Mouse (Mus musculus) limb, embryonic 13.5 days (tissue): ENCODE measurements at regions not wholly inside any gene's neighbourhood (a gene's known extent, or its start where the extent isn't known, plus 50 kb on each side); places are given as distances from the start of the nearest gene placed in this dataset.

ENCODE experiments used
- ATAC-seq: fragments of 200-750 bp; cut with Nextera tagmentation; 2 replicates; pipeline ENCODE4 v1.8.0; 2017; ENCODE audit warnings: low read depth, moderate number of reproducible peaks, moderate TSS enrichment; ENCODE audit not compliant: low FRiP score
- H3K27ac ChIP-seq: fragments of 300-500 bp; sonication (generic); 2 replicates; pipeline ENCODE4 v1.5.1; 2015; ENCODE audit warnings: inconsistent platforms, mild to moderate bottlenecking, moderate library complexity
- H3K27me3 ChIP-seq: fragments of 300-500 bp; sonication (generic); 2 replicates; pipeline ENCODE4 v1.6.1; 2015; ENCODE audit warnings: mild to moderate bottlenecking, inconsistent platforms
- H3K36me3 ChIP-seq: fragments of 300-500 bp; sonication (generic); 2 replicates; pipeline ENCODE4 v1.6.1; 2015; ENCODE audit warnings: inconsistent platforms, mild to moderate bottlenecking, moderate library complexity
- H3K4me1 ChIP-seq: fragments of 300-500 bp; sonication (generic); 2 replicates; pipeline ENCODE4 v1.6.1; 2015; ENCODE audit warnings: inconsistent platforms
- H3K4me2 ChIP-seq: fragments of 300-500 bp; sonication (generic); replicated peaks from 2 replicates; pipeline ENCODE4 v1.6.1; 2015; ENCODE audit warnings: inconsistent platforms, mild to moderate bottlenecking, moderate library complexity
- H3K4me3 ChIP-seq: fragments of 300-500 bp; sonication (generic); 2 replicates; pipeline ENCODE4 v1.5.1; 2015; ENCODE audit warnings: moderate library complexity, mild to moderate bottlenecking, inconsistent platforms
- H3K9ac ChIP-seq: fragments of 300-500 bp; sonication (generic); 2 replicates; pipeline ENCODE4 v1.6.1; 2015; ENCODE audit warnings: mild to moderate bottlenecking, inconsistent platforms
- H3K9me3 ChIP-seq: fragments of 300-500 bp; sonication (generic); 2 replicates; pipeline ENCODE4 v1.6.1; 2016; ENCODE audit warnings: inconsistent platforms
- WGBS: fragments of 180-500 bp; shearing (Covaris S2); methylation state at CpG from one replicate; pipeline ENCODE4 v1.1.7; 2015; 5-methylcytosine and 5-hydroxymethylcytosine counted together

DNA sequence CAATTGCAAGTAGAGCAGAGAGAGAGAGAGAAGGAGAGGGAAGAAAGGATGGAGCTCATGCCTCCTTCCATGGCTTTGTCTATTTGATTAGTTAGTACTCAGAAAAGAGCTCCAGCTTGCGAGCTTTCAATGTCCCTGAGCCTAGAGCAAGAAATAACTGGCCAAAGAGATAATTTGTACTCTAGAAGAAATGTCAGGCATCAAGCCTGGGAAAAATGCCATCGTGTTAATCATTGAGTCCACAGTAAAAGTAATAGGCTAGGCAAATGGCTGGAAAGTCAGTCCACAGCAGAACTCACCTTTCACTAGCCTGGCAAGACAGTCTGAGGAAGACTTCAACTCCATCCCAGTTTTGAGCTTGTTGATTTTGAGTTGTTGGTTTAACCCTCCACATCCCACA is 129.1 kb upstream of the Htr2a start:
- WGBS: 85% methylated on average over 2 of the region's 2 CpGs
- H3K9me3 ChIP-seq: no peaks in the 10 kb centered on the region
- no peak for ATAC-seq
- H3K36me3 ChIP-seq: no peaks in the 10 kb centered on the region
- no peak overlapping the region for H3K4me3 ChIP-seq
- H3K4me2 ChIP-seq: no peak overlapping the region
- no peaks in the 10 kb centered on the region for H3K4me1 ChIP-seq
- H3K9ac ChIP-seq: no peak overlapping the region
- H3K27ac ChIP-seq: no peak overlapping the region
- no peaks in the 10 kb centered on the region for H3K27me3 ChIP-seq

DNA sequence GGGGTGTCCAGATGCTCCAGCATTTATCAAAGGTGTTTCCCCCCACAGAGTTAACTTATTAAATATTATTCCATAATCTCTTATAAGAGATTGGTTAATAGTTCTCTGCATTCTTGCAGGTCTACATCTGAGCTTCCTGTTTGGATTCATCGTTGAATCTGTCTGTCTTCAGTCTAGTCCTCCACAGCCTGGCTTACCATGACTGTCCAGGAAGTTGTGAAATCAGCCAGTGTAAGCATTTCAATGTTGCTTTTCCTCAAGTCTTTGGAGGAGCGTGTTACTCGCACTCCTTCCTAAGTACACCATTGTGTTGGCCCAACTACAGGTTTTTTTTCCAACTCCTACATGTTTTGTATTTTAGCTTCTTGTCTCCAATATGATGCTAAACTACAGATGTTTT is 124.2 kb upstream of the Htr2a start:
- 82% methylated on average over 3 of the region's 3 CpGs for WGBS

DNA sequence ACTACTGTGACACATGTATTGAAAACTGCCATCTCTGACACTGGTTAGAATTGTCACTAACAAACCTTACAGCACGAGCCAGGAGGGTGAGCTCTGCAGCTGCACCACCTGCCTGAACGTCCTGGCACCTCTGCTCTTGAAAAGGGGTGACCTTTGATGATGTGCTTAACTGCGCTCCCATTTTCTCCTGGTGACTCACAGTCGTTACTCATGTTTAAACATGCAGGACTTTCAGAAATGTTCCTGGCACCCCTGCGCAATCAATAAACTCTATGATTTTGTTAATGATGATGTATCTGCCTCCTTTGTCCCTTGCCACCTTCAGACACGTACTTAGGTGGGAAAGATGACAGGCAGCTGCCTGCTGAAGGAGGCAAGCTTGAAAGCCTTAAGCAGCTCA is 121.1 kb upstream of the Htr2a start:
- Histone ChIP-seq H3K27me3 (no peaks in the 10 kb centered on the region), H3K4me3 (no peak overlapping the region), H3K4me1 (no peaks in the 10 kb centered on the region; the same call in 1 of the 2 replicates), H3K27ac (no peak overlapping the region), H3K36me3 (no peaks in the 10 kb centered on the region), H3K9ac (no peak overlapping the region), H3K4me2 (no peak overlapping the region), H3K9me3 (no peaks in the 10 kb centered on the region)
- no peak for ATAC-seq
- 52% methylated on average over 6 of the region's 6 CpGs for WGBS

More for the DNA sequence above, 124.2 kb upstream of the Htr2a start:
- Histone ChIP-seq H3K27me3 (no peaks in the 10 kb centered on the region), H3K36me3 (no peaks in the 10 kb centered on the region), H3K9ac (no peak overlapping the region), H3K9me3 (no peaks in the 10 kb centered on the region), H3K4me1 (no peaks in the 10 kb centered on the region; the same call in 1 of the 2 replicates), H3K27ac (no peak overlapping the region), H3K4me3 (no peak overlapping the region), H3K4me2 (no peak overlapping the region)
- no peak for ATAC-seq

DNA sequence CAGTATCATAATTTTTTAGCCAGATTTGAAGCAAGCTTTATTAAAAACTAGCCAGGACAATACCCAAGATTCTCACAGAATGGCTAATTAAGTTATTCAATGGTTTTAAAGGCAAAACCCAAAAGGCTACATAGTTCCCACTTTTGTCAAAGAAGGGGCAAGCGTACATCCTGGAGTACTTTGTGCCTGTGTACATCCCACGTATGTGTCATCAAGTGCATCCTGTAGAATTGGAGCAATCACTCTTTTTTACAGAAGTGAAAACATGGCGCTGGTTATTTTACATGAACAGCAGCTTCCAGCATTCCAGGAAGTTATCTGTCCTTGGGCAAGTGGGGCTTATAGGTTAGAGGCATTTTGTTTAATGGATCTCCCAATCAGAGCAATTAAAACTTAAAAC is 119.0 kb upstream of the Htr2a start:
- Histone ChIP-seq H3K9ac (no peak overlapping the region), H3K4me1 (no peaks in the 10 kb centered on the region; the same call in 1 of the 2 replicates), H3K27ac (no peak overlapping the region), H3K4me2 (no peak overlapping the region), H3K36me3 (no peaks in the 10 kb centered on the region), H3K27me3 (no peaks in the 10 kb centered on the region), H3K9me3 (no peaks in the 10 kb centered on the region), H3K4me3 (no peak overlapping the region)
- no peak for ATAC-seq
- 82% methylated on average over 3 of the region's 3 CpGs for WGBS

DNA sequence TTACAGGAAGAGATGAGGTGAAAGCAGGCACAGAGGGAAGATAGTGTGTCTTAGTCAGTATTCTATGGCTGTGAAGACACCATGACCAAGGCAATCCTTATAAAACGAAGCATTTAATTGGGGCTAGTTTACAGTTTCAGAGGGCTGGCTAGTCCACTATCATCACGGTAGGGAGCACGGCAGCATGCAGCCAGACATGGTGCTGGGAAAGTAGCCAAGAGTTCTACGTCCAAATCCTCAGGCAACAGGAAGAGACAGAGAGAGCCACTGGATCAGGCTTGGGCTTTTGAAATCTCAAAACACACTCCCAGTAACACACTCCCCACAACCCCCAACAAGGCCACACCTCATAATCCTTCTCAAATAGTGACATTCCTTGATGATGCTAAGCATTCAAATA is 113.4 kb upstream of the Htr2a start:
- 61% methylated on average over 4 of the region's 4 CpGs for WGBS
- Histone ChIP-seq H3K36me3 (no peaks in the 10 kb centered on the region), H3K9ac (no peak overlapping the region), H3K4me1 (no peaks in the 10 kb centered on the region), H3K4me2 (no peak overlapping the region), H3K27me3 (no peaks in the 10 kb centered on the region), H3K27ac (no peak overlapping the region), H3K4me3 (no peak overlapping the region), H3K9me3 (no peaks in the 10 kb centered on the region)
- no peak for ATAC-seq

DNA sequence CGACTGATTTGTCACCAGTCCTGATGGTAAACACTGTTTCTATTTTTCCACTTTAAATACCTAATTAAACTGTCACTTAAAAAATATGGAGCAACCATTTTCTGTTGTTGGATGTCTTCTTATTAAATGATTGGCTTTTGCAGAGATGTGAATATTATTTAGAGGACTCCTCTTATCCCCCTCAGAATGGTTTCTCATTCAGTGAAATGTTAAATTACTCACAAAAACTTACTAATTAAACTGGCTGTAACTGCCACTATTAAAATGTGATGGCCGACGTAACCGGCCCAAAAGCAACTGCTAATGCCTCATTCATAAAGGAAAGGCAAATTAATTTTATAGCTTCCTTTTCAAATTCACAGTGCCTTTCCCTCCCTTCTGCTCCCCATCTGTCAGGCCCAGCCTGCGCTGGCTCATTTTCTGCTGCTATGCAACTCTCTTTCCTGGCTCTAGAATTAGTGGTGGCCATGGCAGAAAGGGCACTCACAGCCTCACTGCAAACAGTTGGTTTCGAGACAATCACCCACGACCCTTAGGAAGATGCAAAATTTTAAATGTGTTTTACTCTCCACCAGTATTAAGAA is 111.2 kb upstream of the Htr2a start:
- Histone ChIP-seq H3K9me3 (no peaks in the 10 kb centered on the region), H3K27ac (no peak overlapping the region), H3K4me1 (no peaks in the 10 kb centered on the region), H3K4me3 (no peak overlapping the region), H3K4me2 (no peak overlapping the region), H3K36me3 (no peaks in the 10 kb centered on the region), H3K27me3 (no peaks in the 10 kb centered on the region), H3K9ac (no peak overlapping the region)
- 43% methylated on average over 7 of the region's 7 CpGs for WGBS
- no peak for ATAC-seq

DNA sequence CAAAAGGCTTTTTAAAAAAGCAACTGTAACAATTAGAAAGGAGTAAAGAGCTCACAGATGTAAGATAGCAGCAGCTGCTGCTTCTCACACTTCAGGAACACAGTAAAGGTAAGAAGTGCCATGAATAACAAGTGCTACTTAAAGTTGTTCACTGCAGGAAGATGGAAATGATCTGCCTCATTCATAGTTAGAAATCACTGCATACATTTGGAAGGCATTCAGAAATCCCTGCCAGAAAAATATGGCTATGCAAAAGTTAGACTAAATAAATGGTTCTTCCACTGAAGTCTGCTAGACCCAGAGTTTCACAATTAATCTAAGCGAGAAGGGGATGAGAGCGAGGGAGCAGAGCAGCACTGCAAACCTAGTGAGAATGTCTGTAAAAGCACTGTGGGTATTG is 102.5 kb upstream of the Htr2a start:
- 88% methylated on average over 2 of the region's 2 CpGs for WGBS
- Histone ChIP-seq H3K27ac (no peak overlapping the region), H3K9me3 (no peaks in the 10 kb centered on the region), H3K4me3 (no peak overlapping the region), H3K27me3 (no peaks in the 10 kb centered on the region), H3K4me2 (no peak overlapping the region), H3K9ac (no peak overlapping the region), H3K4me1 (0 out of 2 replicates have a peak, but pooled peaks cover 3% of the 10 kb centered on the region), H3K36me3 (no peaks in the 10 kb centered on the region)
- ATAC-seq: no peak

DNA sequence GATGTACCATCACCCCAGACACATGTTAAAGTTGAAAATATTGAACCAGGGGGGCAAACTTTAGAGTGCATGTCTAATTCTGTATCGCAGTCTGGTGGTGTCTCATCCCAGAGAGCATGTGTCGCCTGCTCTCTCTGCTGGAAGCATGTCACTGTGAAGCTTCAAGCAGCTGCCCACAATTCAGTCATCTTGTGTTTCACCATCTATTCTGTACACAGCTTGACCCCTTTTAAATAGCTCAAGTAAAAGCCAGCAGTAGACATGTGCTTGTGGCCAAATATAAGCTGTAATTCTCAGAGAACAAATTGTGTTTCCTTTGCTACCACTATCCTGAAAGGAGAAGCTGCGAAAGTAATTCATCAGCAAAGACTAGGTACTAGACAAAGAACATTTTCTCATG is 96.6 kb upstream of the Htr2a start:
- H3K4me2 ChIP-seq: no peak overlapping the region
- ATAC-seq: peak; percentile 64
- WGBS: 77% methylated on average over 3 of the region's 3 CpGs

DNA sequence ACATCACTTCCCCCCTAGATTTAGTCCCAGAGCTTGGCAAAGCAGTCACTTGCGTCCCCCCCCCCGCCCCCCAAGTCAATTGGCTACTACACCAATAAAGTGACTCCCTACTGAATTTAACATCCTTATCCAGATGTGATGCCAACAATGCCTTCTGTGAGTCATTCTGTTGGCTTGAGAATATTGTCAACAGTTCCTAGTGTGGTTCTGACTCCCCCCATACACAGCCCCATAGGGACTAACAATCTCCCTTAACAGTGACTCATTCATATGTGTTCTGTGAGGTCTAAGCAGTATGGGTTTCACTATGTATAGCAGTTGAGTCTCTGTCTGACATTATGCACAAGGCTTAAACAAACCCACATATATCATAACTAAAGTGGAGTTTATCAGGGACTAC is 89.5 kb upstream of the Htr2a start:
- no peaks in the 10 kb centered on the region for H3K9me3 ChIP-seq
- no peak overlapping the region for H3K27ac ChIP-seq
- H3K27me3 ChIP-seq: no peaks in the 10 kb centered on the region
- H3K36me3 ChIP-seq: no peaks in the 10 kb centered on the region
- WGBS: 80% methylated on average over 2 of the region's 2 CpGs
- no peak overlapping the region for H3K4me2 ChIP-seq
- H3K4me3 ChIP-seq: no peak overlapping the region
- H3K4me1 ChIP-seq: no peaks in the 10 kb centered on the region
- no peak overlapping the region for H3K9ac ChIP-seq
- no peak for ATAC-seq

More for the DNA sequence above, 96.6 kb upstream of the Htr2a start:
- Histone ChIP-seq H3K4me3 (no peak overlapping the region), H3K9me3 (no peaks in the 10 kb centered on the region), H3K36me3 (no peaks in the 10 kb centered on the region), H3K4me1 (0 out of 2 replicates have a peak, but pooled peaks cover 3% of the 10 kb centered on the region), H3K27ac (no peak overlapping the region), H3K27me3 (no peaks in the 10 kb centered on the region), H3K9ac (no peak overlapping the region)

DNA sequence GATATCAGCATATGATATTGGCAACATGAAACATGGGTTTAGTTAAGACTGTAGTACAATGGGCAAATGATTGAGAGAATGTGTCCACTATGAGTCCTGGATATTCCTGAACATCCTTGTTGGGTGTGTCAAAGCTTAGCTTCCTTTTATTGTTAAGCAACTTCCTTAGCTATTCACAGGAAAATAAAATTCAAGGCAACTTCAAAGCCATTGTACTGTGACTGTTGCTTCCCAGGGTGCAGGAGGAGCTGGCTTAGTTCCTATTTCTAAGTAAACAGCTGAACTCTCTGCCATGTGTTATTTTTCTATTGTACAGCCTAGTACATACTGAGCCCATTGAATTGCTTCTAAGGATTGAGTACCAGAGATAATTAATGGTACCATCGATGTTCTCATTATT is 87.0 kb upstream of the Htr2a start:
- Histone ChIP-seq H3K4me3 (no peak overlapping the region), H3K27me3 (no peaks in the 10 kb centered on the region), H3K9me3 (no peaks in the 10 kb centered on the region), H3K36me3 (no peaks in the 10 kb centered on the region), H3K27ac (no peak overlapping the region), H3K9ac (no peak overlapping the region), H3K4me2 (no peak overlapping the region), H3K4me1 (no peaks in the 10 kb centered on the region)
- ATAC-seq: no peak
- WGBS: 93% methylated on average over 1 of the region's 1 CpGs

DNA sequence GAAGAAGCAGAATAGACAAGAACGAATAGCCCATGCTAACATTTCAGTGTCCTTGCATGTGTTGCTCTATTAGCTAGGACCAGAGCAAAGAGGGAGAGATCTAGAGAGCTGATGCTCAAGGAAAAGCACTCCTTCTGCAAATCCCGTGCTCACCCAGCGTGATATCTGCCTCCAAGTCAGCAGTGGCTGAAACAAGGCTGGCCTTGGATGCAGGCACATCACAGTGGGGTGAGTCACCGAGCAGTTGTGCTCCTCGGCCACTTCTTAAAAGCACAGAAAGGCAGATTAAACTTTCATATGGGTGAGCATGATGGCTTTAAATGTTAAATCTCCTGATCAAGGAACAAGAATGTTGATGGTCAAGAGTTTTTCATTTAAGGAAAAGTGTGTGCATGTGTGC is 82.3 kb upstream of the Htr2a start:
- H3K9ac ChIP-seq: no peak overlapping the region
- no peaks in the 10 kb centered on the region for H3K36me3 ChIP-seq
- 71% methylated on average over 5 of the region's 5 CpGs for WGBS
- no peak overlapping the region for H3K4me3 ChIP-seq
- no peak overlapping the region for H3K27ac ChIP-seq
- H3K27me3 ChIP-seq: no peaks in the 10 kb centered on the region
- ATAC-seq: no peak
- H3K4me2 ChIP-seq: no peak overlapping the region
- no peaks in the 10 kb centered on the region for H3K4me1 ChIP-seq
- no peaks in the 10 kb centered on the region for H3K9me3 ChIP-seq
